Comparison of ENCODE assay signal across 8 mouse cellular contexts in the genomic region with DNA sequence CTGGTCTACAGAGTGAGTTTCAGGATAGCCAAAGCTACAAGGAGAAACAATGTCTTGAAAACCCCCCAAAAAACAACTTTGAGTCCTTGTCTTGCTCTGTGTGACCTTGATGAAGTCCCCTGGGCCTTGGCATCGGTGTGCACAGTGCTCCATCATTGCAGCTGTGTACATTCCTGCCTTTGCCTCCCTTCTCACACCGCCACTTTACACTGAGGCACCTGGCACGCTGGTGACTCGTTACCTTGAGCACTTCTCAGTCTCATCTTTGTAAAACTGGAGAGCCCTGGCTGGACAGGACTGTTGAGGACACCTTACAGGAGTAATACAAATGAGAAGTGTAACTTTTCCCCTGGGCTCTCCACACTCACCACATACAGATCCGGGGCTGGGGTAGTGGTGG. TPM values are rescaled to one million over a fixed set of nuclear protein-coding genes. Genes with fewer than 3 reads are reported as not detected.
A peak's percentile ranks its signal among the peaks of the same experiment; 100 is the strongest.
DNase-seq lines count a peak whose midpoint lies in the region; ATAC-seq and TF ChIP-seq lines count a peak whose summit lies in the region.
"Had no signal": no experiment of that assay in that cellular context is flagged by ENCODE, and none has a peak within 500 bp of the region (broad histone marks: within the 10 kb centered on the region; RNA-seq: fewer than 3 reads in every experiment).

No protein-coding gene starts in this region.

- peak overlapping the region; percentile 50; the same call in 1 of the 2 replicates for H3K9ac ChIP-seq in neural tube, embryonic 11.5 days (ENCODE audit: low read length)
- H3K9ac ChIP-seq in forebrain, embryonic 16.5 days (replicated peaks; ENCODE audit: low read depth, low read length): no peak overlapping the region
- H3K9ac ChIP-seq in liver, embryonic 12.5 days: peak overlapping the region; percentile 73
- H3K9ac ChIP-seq in stomach, postnatal 0 days (ENCODE audit: low read length): no peak overlapping the region

- peak overlapping the region; percentile 77 for H3K4me2 ChIP-seq in neural tube, embryonic 11.5 days (ENCODE audit: low read depth)
- peak overlapping the region; percentile 95 for H3K4me2 ChIP-seq in forebrain, embryonic 16.5 days (ENCODE audit: low read length)
- H3K4me2 ChIP-seq in liver, embryonic 12.5 days: peak overlapping the region; percentile 79
- H3K4me2 ChIP-seq in stomach, postnatal 0 days (replicated peaks; ENCODE audit: low read depth): peak overlapping the region; percentile 71; the same call in 1 of the 2 replicates

- H3K9me3 ChIP-seq in neural tube, embryonic 11.5 days (ENCODE audit: control insufficient read depth, low read length): no peaks in the 10 kb centered on the region
- no peaks in the 10 kb centered on the region for H3K9me3 ChIP-seq in forebrain, embryonic 16.5 days (ENCODE audit: control insufficient read depth, low read length)
- H3K9me3 ChIP-seq in liver, embryonic 12.5 days (replicated peaks): no peaks in the 10 kb centered on the region
- no peaks in the 10 kb centered on the region for H3K9me3 ChIP-seq in stomach, postnatal 0 days (ENCODE audit: control insufficient read depth, low read length)

- no peaks in the 10 kb centered on the region for H3K27me3 ChIP-seq in neural tube, embryonic 11.5 days (ENCODE audit: control insufficient read depth, insufficient read depth, low read length)
- no peaks in the 10 kb centered on the region for H3K27me3 ChIP-seq in forebrain, embryonic 16.5 days (replicated peaks; ENCODE audit: control insufficient read depth, insufficient read depth, low read length)
- no peaks in the 10 kb centered on the region for H3K27me3 ChIP-seq in liver, embryonic 12.5 days (replicated peaks)
- H3K27me3 ChIP-seq in stomach, postnatal 0 days (ENCODE audit: control insufficient read depth, insufficient read depth, low read length): no peaks in the 10 kb centered on the region

- 75% methylated on average over 5 of the region's 5 CpGs for WGBS in neural tube, embryonic 11.5 days
- 70% methylated on average over 5 of the region's 5 CpGs for WGBS in forebrain, embryonic 16.5 days
- 64% methylated on average over 5 of the region's 5 CpGs for WGBS in liver, embryonic 12.5 days (ENCODE audit: insufficient replicate concordance)
- 46% methylated on average over 5 of the region's 5 CpGs for WGBS in stomach, postnatal 0 days

- peaks cover 12% of the 10 kb centered on the region for H3K4me1 ChIP-seq in neural tube, embryonic 11.5 days (ENCODE audit: control insufficient read depth, insufficient read depth, low read length)
- H3K4me1 ChIP-seq in forebrain, embryonic 16.5 days (replicated peaks; ENCODE audit: control insufficient read depth, insufficient read depth, low read length): peaks cover 19% of the 10 kb centered on the region
- peaks cover 51% of the 10 kb centered on the region for H3K4me1 ChIP-seq in liver, embryonic 12.5 days
- no peaks in the 10 kb centered on the region for H3K4me1 ChIP-seq in stomach, postnatal 0 days (replicated peaks; ENCODE audit: control insufficient read depth, insufficient read depth)

- peaks cover 21% of the 10 kb centered on the region for H3K36me3 ChIP-seq in neural tube, embryonic 11.5 days (ENCODE audit: control insufficient read depth, insufficient read depth, low read length)
- H3K36me3 ChIP-seq in forebrain, embryonic 16.5 days (ENCODE audit: control insufficient read depth, insufficient read depth): peaks cover 19% of the 10 kb centered on the region
- H3K36me3 ChIP-seq in liver, embryonic 12.5 days: peaks cover 58% of the 10 kb centered on the region
- H3K36me3 ChIP-seq in stomach, postnatal 0 days (ENCODE audit: control insufficient read depth, insufficient read depth, low read length): peaks cover 23% of the 10 kb centered on the region

- TF ChIP-seq CTCF in stomach, postnatal 0 days (IDR thresholded peaks at IDR 0.05; ENCODE audit: low read depth): no peak

- H3K27ac ChIP-seq in neural tube, embryonic 11.5 days (ENCODE audit: low read depth, low read length): no peak overlapping the region
- H3K27ac ChIP-seq in forebrain, embryonic 16.5 days (ENCODE audit: low read length): no peak overlapping the region
- H3K27ac ChIP-seq in liver, embryonic 12.5 days: peak overlapping the region; percentile 70
- H3K27ac ChIP-seq in stomach, postnatal 0 days (replicated peaks): no peak overlapping the region

- TF ChIP-seq EP300 in stomach, postnatal 0 days (optimal IDR thresholded peaks at IDR 0.05): no peak

- ATAC-seq in neural tube, embryonic 11.5 days (ENCODE audit: insufficient read depth, low FRiP score, low TSS enrichment): no peak
- no peak for ATAC-seq in forebrain, embryonic 16.5 days
- ATAC-seq in liver, embryonic 12.5 days: no peak
- ATAC-seq in stomach, postnatal 0 days (ENCODE audit: low FRiP score, low TSS enrichment): no peak

- peak overlapping the region; percentile 90 for H3K4me3 ChIP-seq in neural tube, embryonic 11.5 days (ENCODE audit: low read depth, low read length)
- no peak overlapping the region; the same call in 1 of the 2 replicates for H3K4me3 ChIP-seq in forebrain, embryonic 16.5 days (replicated peaks; ENCODE audit: low read length)
- H3K4me3 ChIP-seq in liver, embryonic 12.5 days: peak overlapping the region; percentile 91
- H3K4me3 ChIP-seq in stomach, postnatal 0 days (ENCODE audit: low read depth, low read length): no peak overlapping the region

- DNase-seq in neural tube, embryonic 11.5 days (ENCODE audit: low spot score): no peak
- no peak for DNase-seq in neural tube, embryonic 10.5 days (ENCODE audit: extremely low spot score, low spot score)
- DNase-seq in stomach, postnatal 0 days (ENCODE audit: low spot score): no peak
- no peak for DNase-seq in layer of hippocampus, adult 11-12 months (ENCODE audit: low spot score)
- no peak for DNase-seq in embryo, embryonic 11 days

RNA-seq across cellular contexts. Expression of gene Ccdc189, which starts 1.2 kb away (rescaled TPM):
- polyA plus RNA-seq in neural tube, embryonic 11.5 days (2014; fragmentation: Nextera tagmentation; extraction: Ambion mirVana): 12.2 and 12.8 TPM in 2 replicates
- polyA plus RNA-seq in forebrain, embryonic 16.5 days (2015; fragmentation: Nextera tagmentation; extraction: Ambion mirVana): 10.0 and 10.3 TPM in 2 replicates
- 7.9 and 8.8 TPM in 2 replicates for polyA plus RNA-seq in liver, embryonic 12.5 days (2016; fragmentation: Nextera tagmentation; extraction: Ambion mirVana)
- polyA plus RNA-seq in stomach, postnatal 0 days (2015; fragmentation: Nextera tagmentation; extraction: Ambion mirVana): 3.5 and 3.6 TPM in 2 replicates

RNA-seq across cellular contexts. Expression of gene Rnf40, which starts 1.4 kb away (rescaled TPM):
- 45.3 and 50.9 TPM in 2 replicates for polyA plus RNA-seq in neural tube, embryonic 11.5 days (2014; fragmentation: Nextera tagmentation; extraction: Ambion mirVana)
- polyA plus RNA-seq in forebrain, embryonic 16.5 days (2015; fragmentation: Nextera tagmentation; extraction: Ambion mirVana): 54.1 and 62.7 TPM in 2 replicates
- 36.3 and 36.9 TPM in 2 replicates for polyA plus RNA-seq in liver, embryonic 12.5 days (2016; fragmentation: Nextera tagmentation; extraction: Ambion mirVana)
- polyA plus RNA-seq in stomach, postnatal 0 days (2015; fragmentation: Nextera tagmentation; extraction: Ambion mirVana): 17.1 and 18.7 TPM in 2 replicates

RNA-seq across cellular contexts. Expression of gene Phkg2, which starts 14.1 kb away (rescaled TPM):
- polyA plus RNA-seq in neural tube, embryonic 11.5 days (2014; fragmentation: Nextera tagmentation; extraction: Ambion mirVana): 45.1 and 55.1 TPM in 2 replicates
- polyA plus RNA-seq in forebrain, embryonic 16.5 days (2015; fragmentation: Nextera tagmentation; extraction: Ambion mirVana): 65.2 and 65.7 TPM in 2 replicates
- polyA plus RNA-seq in liver, embryonic 12.5 days (2016; fragmentation: Nextera tagmentation; extraction: Ambion mirVana): 23.1 and 26.7 TPM in 2 replicates
- 22.6 and 24.3 TPM in 2 replicates for polyA plus RNA-seq in stomach, postnatal 0 days (2015; fragmentation: Nextera tagmentation; extraction: Ambion mirVana)

RNA-seq across cellular contexts. Expression of gene Tmem265, which starts 26.0 kb away (rescaled TPM):
- polyA plus RNA-seq in neural tube, embryonic 11.5 days (2014; fragmentation: Nextera tagmentation; extraction: Ambion mirVana): 6.9 and 9.2 TPM in 2 replicates
- 4.0 and 6.2 TPM in 2 replicates for polyA plus RNA-seq in forebrain, embryonic 16.5 days (2015; fragmentation: Nextera tagmentation; extraction: Ambion mirVana)
- 1.7 and 2.9 TPM in 2 replicates for polyA plus RNA-seq in liver, embryonic 12.5 days (2016; fragmentation: Nextera tagmentation; extraction: Ambion mirVana)
- polyA plus RNA-seq in stomach, postnatal 0 days (2015; fragmentation: Nextera tagmentation; extraction: Ambion mirVana): 22.7 and 24.3 TPM in 2 replicates
- polyA plus RNA-seq: liver, adult 2 months had no signal

RNA-seq across cellular contexts. Expression of gene Zfp629, which starts 28.4 kb away (rescaled TPM):
- polyA plus RNA-seq in neural tube, embryonic 11.5 days (2014; fragmentation: Nextera tagmentation; extraction: Ambion mirVana): 34.5 and 37.9 TPM in 2 replicates
- polyA plus RNA-seq in forebrain, embryonic 16.5 days (2015; fragmentation: Nextera tagmentation; extraction: Ambion mirVana): 19.4 and 20.4 TPM in 2 replicates
- 3.3 and 3.8 TPM in 2 replicates for polyA plus RNA-seq in liver, embryonic 12.5 days (2016; fragmentation: Nextera tagmentation; extraction: Ambion mirVana)
- polyA plus RNA-seq in stomach, postnatal 0 days (2015; fragmentation: Nextera tagmentation; extraction: Ambion mirVana): 3.6 and 3.7 TPM in 2 replicates

Comparison
In these comparisons a context has a peak if more than half of its experiments do, and no peak if none do; other contexts are left out.
1. H3K4me3 ChIP-seq: peak in neural tube, embryonic 11.5 days (single experiment) and liver, embryonic 12.5 days (single experiment); none in forebrain, embryonic 16.5 days (single experiment) and stomach, postnatal 0 days (single experiment).
2. H3K9ac ChIP-seq: peak in neural tube, embryonic 11.5 days (single experiment) and liver, embryonic 12.5 days (single experiment); none in forebrain, embryonic 16.5 days (single experiment) and stomach, postnatal 0 days (single experiment).
3. Peak in every context shown above with its lines, with median percentiles within 50 percentile points of each other: H3K4me2 ChIP-seq.